Mouse (Mus musculus) CD4-positive naive resting alpha-beta T cell, adult 76 days (primary cell): Measurements from ENCODE around the gene Usp20. TPM values are rescaled to one million over a fixed set of nuclear protein-coding genes. Genes with fewer than 3 reads are reported as not detected.

Source experiments
- total RNA-seq: library from RNA; stranded (reverse); gene quantifications from one replicate; pipeline ENCODE4 v1.2.4, GENCODE M21; 2023

Usp20 gene
- 29.1 TPM for total RNA-seq

DNA sequence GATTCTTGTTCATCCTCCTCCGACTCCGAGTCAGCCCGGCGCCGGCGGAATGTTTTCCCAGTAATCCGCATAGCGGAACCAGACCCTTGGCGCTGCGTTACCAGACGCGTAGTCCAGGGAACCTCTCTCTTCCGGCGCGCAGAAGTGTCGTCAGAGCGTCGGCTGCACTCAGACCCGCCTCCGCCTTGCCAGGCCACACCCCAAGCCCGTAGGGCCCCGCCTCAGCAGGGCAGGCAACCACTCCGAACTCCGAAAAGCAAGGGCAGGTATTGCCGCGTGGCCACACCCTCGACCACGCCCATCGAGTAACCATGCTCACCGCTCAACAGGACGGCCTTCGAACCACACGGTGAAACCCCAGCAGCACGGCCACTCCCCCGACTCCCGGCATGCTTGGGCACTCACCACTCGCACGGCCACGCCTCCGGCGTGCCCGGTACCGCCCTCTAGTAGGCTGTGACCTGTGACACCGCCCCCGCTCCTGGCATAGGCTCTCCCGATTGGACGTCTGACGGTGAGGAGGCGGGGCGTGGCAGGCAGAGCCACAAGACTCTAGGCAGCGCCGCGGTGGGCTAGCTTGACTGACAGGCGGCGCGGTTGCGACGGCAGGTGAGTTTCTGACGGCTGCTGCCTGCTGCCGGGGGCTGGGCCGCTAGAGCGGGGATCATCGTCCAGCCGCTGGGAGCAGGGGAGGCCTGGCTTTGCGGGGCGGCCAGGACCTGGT is at the start of gene Usp20, which contains the start of gene BC005624:
Gene Usp20 (plus strand): TSS at position 490 of the 724 bp plus-strand sequence.
Gene BC005624 (minus strand): TSS at position 412 of the 724 bp plus-strand sequence.

GRCm38 (mm10) chr2:30952824-30953490 is 29.1 kb upstream of the Usp20 start, which contains the start of gene Tor1b:
Gene Tor1b (plus strand): TSS chr2:30952959.

GRCm38 (mm10) chr2:30967352-30968327 is 14.4 kb upstream of the Usp20 start, which contains the start of gene Tor1a:
Gene Tor1a (minus strand): TSS chr2:30967933.

Other genes starting within 250 kb of the Usp20 start
- not detected for gene 1700001O22Rik, start 178.6 kb upstream of the Usp20 start, total RNA-seq
- gene Ntmt1, start 174.5 kb upstream of the Usp20 start, total RNA-seq = 26.4 TPM
- 56.9 TPM for gene Asb6, start 151.9 kb upstream of the Usp20 start, total RNA-seq
- 0.91 TPM for gene Prrx2, start 147.3 kb upstream of the Usp20 start, total RNA-seq
- not detected for gene Ptges, start 52.4 kb upstream of the Usp20 start, total RNA-seq
- 42.0 TPM for gene Tor1b, start 29.3 kb upstream of the Usp20 start, total RNA-seq
- gene Tor1a, start 14.3 kb upstream of the Usp20 start, total RNA-seq = 40.3 TPM
- 90.7 TPM for gene BC005624, start 78 bp upstream of the Usp20 start, total RNA-seq
- 206 TPM for gene Fnbp1, start 159.7 kb downstream of the Usp20 start, total RNA-seq
- gene Gpr107, start 170.0 kb downstream of the Usp20 start, total RNA-seq = 55.5 TPM